Mouse (Mus musculus): Measurements from ENCODE around the gene Lin9. TPM values are rescaled to one million over a fixed set of nuclear protein-coding genes. Genes with fewer than 3 reads are reported as not detected.

The Lin9 gene
- polyA plus RNA-seq, 1 experiment from 2014 or later = 17.7 TPM

- Histone ChIP-seq H3K9me3 (replicated peaks; ENCODE audit: control insufficient read depth, low read length) (no peaks in the 10 kb centered on the region), H3K4me3 (ENCODE audit: low read depth, low read length) (no peak overlapping the region), H3K36me3 (ENCODE audit: control insufficient read depth, insufficient read depth, low read length) (peaks cover 42% of the 10 kb centered on the region), H3K9ac (ENCODE audit: low read length) (no peak overlapping the region), H3K4me2 (ENCODE audit: low read length) (no peak overlapping the region), H3K27me3 (replicated peaks; ENCODE audit: control insufficient read depth, insufficient read depth, low read length) (peaks cover 14% of the 10 kb centered on the region), H3K27ac (ENCODE audit: low read depth, low read length) (no peak overlapping the region), H3K4me1 (ENCODE audit: control insufficient read depth, insufficient read depth, low read length) (no peaks in the 10 kb centered on the region)
- DNase-seq (ENCODE audit: low spot score) = no peak
- ATAC-seq = no peak
- WGBS = 91% methylated on average over 7 of the region's 7 CpGs
These were observed 50.3 kb downstream of the Lin9 start for GRCm38 (mm10) chr1:180691284-180691683.

- peak within 1 kb of the TSS; percentile 29 for H3K4me3 ChIP-seq (ENCODE audit: low read depth, low read length)
- H3K9me3 ChIP-seq (replicated peaks; ENCODE audit: control insufficient read depth, low read length) = no peaks in the 10 kb centered on the region
- no peak within 1 kb of the TSS for H3K27ac ChIP-seq (ENCODE audit: low read depth, low read length)
- H3K4me1 ChIP-seq (ENCODE audit: control insufficient read depth, insufficient read depth, low read length) = no peaks in the 10 kb centered on the region
- peak; percentile 37 for DNase-seq (ENCODE audit: low spot score)
- H3K36me3 ChIP-seq (ENCODE audit: control insufficient read depth, insufficient read depth, low read length) = peaks cover 6% of the 10 kb centered on the region
- peak within 1 kb of the TSS; percentile 52 for H3K4me2 ChIP-seq (ENCODE audit: low read length)
- peaks cover 35% of the 10 kb centered on the region for H3K27me3 ChIP-seq (replicated peaks; ENCODE audit: control insufficient read depth, insufficient read depth, low read length)
- ATAC-seq = peak; percentile 46; the same call in 1 of the 2 replicates
- WGBS = 1% methylated on average over 68 of the region's 79 CpGs
- peak within 1 kb of the TSS; percentile 35 for H3K9ac ChIP-seq (ENCODE audit: low read length)
These were observed 55.8 kb downstream of the Lin9 start, which contains the start of gene Mixl1 for GRCm38 (mm10) chr1:180696626-180697352. Gene Mixl1 (minus strand): TSS chr1:180697034.

DNA sequence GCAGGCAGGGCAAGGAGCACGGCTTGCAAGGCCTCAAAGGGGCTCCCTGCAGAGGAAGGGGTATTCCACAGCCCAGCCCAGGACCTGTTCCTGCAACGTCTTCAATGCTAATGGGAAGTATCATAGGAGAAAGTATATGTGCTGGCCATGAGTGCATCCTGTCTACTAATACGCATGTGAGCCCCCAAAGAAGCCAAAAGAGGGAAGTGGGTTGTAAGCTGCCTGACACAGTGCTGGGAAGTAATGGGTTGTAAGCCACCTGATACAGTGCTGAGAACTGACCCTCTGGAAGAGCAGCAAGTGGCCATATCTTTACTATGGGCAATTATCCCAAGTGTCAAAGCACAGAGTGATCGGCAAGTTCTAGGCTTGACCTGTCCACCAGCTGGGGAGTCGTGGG, 57.1 kb downstream of the Lin9 start:
- Histone ChIP-seq H3K27ac (ENCODE audit: low read depth, low read length) (no peak overlapping the region), H3K9ac (ENCODE audit: low read length) (no peak overlapping the region), H3K4me3 (ENCODE audit: low read depth, low read length) (no peak overlapping the region), H3K9me3 (replicated peaks; ENCODE audit: control insufficient read depth, low read length) (no peaks in the 10 kb centered on the region), H3K27me3 (replicated peaks; ENCODE audit: control insufficient read depth, insufficient read depth, low read length) (peaks cover 35% of the 10 kb centered on the region), H3K36me3 (ENCODE audit: control insufficient read depth, insufficient read depth, low read length) (no peaks in the 10 kb centered on the region), H3K4me2 (ENCODE audit: low read length) (no peak overlapping the region), H3K4me1 (ENCODE audit: control insufficient read depth, insufficient read depth, low read length) (no peaks in the 10 kb centered on the region)
- no peak for ATAC-seq
- 61% methylated on average over 5 of the region's 5 CpGs for WGBS
- no peak for DNase-seq (ENCODE audit: low spot score)

DNA sequence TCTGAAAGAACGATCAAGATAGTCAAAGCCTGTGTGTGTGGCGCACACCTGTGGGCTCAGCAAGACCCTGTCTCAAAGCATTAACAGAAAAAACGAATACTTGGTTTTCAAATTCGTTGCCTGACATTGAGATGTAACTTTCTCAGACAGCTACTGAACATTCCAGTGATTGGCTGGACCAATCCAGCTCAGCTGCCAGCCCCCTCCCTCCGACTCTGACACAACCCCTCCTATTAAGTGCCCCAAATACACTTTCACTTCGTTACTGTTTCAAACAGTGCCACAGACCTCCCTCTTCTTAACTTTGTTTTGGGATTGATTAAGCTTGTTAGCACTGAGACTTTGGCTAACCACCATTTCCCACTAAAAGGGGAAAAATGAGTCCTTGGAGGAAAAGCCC, 62.5 kb downstream of the Lin9 start:
- H3K4me1 ChIP-seq (ENCODE audit: control insufficient read depth, insufficient read depth, low read length) = no peaks in the 10 kb centered on the region
- H3K9ac ChIP-seq (ENCODE audit: low read length) = no peak overlapping the region
- ATAC-seq (no peak), DNase-seq (ENCODE audit: low spot score) (no peak)
- no peak overlapping the region for H3K27ac ChIP-seq (ENCODE audit: low read depth, low read length)
- WGBS = 47% methylated on average over 6 of the region's 6 CpGs
- H3K4me3 ChIP-seq (ENCODE audit: low read depth, low read length) = no peak overlapping the region
- H3K27me3 ChIP-seq (replicated peaks; ENCODE audit: control insufficient read depth, insufficient read depth, low read length) = no peaks in the 10 kb centered on the region
- no peak overlapping the region for H3K4me2 ChIP-seq (ENCODE audit: low read length)
- no peaks in the 10 kb centered on the region for H3K9me3 ChIP-seq (replicated peaks; ENCODE audit: control insufficient read depth, low read length)
- no peaks in the 10 kb centered on the region for H3K36me3 ChIP-seq (ENCODE audit: control insufficient read depth, insufficient read depth, low read length)

GRCm38 (mm10) chr1:180707368-180707767, 66.4 kb downstream of the Lin9 start:
- no peak for DNase-seq (ENCODE audit: low spot score)
- H3K9ac ChIP-seq (ENCODE audit: low read length) = no peak overlapping the region
- H3K4me1 ChIP-seq (ENCODE audit: control insufficient read depth, insufficient read depth, low read length) = no peaks in the 10 kb centered on the region
- no peaks in the 10 kb centered on the region for H3K27me3 ChIP-seq (replicated peaks; ENCODE audit: control insufficient read depth, insufficient read depth, low read length)
- no peaks in the 10 kb centered on the region for H3K36me3 ChIP-seq (ENCODE audit: control insufficient read depth, insufficient read depth, low read length)
- H3K4me2 ChIP-seq (ENCODE audit: low read length) = no peak overlapping the region
- H3K4me3 ChIP-seq (ENCODE audit: low read depth, low read length) = no peak overlapping the region
- ATAC-seq = no peak
- WGBS = 66% methylated on average over 3 of the region's 3 CpGs
- no peak overlapping the region for H3K27ac ChIP-seq (ENCODE audit: low read depth, low read length)
- H3K9me3 ChIP-seq (replicated peaks; ENCODE audit: control insufficient read depth, low read length) = no peaks in the 10 kb centered on the region

DNA sequence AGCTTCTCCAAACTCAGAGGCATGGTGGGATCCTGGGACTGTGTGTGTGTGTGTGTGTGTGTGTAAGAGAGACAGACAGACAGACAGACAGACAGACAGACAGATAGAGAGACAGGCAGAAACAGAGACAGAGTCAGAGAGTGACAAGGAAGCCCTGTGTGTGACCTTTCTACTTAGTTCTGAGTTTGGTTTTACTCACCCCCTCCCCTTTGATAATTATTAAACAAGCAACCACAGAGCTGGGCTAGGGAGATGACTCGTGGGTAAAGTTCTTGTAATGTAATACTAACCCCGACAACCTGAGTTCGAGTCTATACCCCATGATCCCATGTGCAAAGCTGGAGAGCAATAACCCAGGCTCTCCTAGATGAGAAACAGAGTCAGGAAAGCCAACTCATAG, 66.9 kb downstream of the Lin9 start:
- ATAC-seq = no peak

DNA sequence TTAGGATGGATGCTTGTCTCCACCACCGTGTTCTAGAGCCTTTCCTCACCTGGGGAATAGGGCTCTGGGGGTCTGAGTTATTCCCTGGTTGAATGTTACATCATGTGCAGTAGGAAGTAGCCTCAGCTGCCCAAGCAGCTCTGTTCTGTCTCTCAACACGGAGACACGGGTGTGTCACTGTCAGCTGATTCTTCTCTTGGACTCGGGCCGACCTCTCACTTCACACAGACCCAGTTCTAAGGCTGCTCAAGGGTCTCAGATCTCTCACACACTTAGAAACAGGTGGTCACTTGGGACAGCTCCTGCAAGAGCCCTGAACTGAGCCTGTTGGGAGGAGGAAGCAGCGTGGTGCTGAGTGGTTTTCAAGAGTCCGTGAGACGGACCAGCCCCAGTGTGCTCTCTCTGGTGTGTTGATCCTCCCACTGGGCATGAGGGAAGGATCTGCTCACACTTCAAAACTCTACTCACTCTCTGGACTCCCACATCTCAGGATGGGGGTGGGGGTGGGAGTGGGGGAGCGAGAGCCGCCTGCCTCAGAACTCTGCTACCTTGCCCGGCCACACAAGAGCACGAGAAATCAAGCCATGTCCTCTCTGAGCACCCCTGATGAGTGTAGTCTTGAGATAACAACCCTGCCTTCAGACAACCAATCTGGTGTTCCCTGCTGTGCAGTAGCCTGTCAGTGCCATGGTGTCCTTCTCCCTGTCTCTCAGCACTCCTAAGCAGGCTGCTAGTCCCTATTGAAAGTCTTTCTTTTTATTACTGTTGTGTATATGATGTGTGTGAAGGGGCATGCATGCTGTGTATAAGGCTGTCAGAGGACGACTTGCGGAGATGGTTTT, 68.2 kb downstream of the Lin9 start:
- Histone ChIP-seq H3K27me3 (replicated peaks; ENCODE audit: control insufficient read depth, insufficient read depth, low read length) (no peaks in the 10 kb centered on the region), H3K27ac (ENCODE audit: low read depth, low read length) (no peak overlapping the region), H3K4me1 (ENCODE audit: control insufficient read depth, insufficient read depth, low read length) (no peaks in the 10 kb centered on the region), H3K4me2 (ENCODE audit: low read length) (no peak overlapping the region), H3K4me3 (ENCODE audit: low read depth, low read length) (no peak overlapping the region), H3K9ac (ENCODE audit: low read length) (no peak overlapping the region), H3K36me3 (ENCODE audit: control insufficient read depth, insufficient read depth, low read length) (no peaks in the 10 kb centered on the region), H3K9me3 (replicated peaks; ENCODE audit: control insufficient read depth, low read length) (no peaks in the 10 kb centered on the region)
- WGBS = 81% methylated on average over 14 of the region's 14 CpGs
- no peak for ATAC-seq
- no peak for DNase-seq (ENCODE audit: low spot score)

More for the DNA sequence above, 66.9 kb downstream of the Lin9 start:
- Histone ChIP-seq H3K4me3 (ENCODE audit: low read depth, low read length) (no peak overlapping the region), H3K9me3 (replicated peaks; ENCODE audit: control insufficient read depth, low read length) (no peaks in the 10 kb centered on the region), H3K4me1 (ENCODE audit: control insufficient read depth, insufficient read depth, low read length) (no peaks in the 10 kb centered on the region), H3K27ac (ENCODE audit: low read depth, low read length) (no peak overlapping the region), H3K36me3 (ENCODE audit: control insufficient read depth, insufficient read depth, low read length) (no peaks in the 10 kb centered on the region), H3K27me3 (replicated peaks; ENCODE audit: control insufficient read depth, insufficient read depth, low read length) (no peaks in the 10 kb centered on the region), H3K4me2 (ENCODE audit: low read length) (no peak overlapping the region), H3K9ac (ENCODE audit: low read length) (no peak overlapping the region)
- DNase-seq (ENCODE audit: low spot score) = no peak
- WGBS = 88% methylated on average over 3 of the region's 3 CpGs

GRCm38 (mm10) chr1:180718756-180719155, 77.8 kb downstream of the Lin9 start:
- no peak overlapping the region for H3K27ac ChIP-seq (ENCODE audit: low read depth, low read length)
- no peaks in the 10 kb centered on the region for H3K36me3 ChIP-seq (ENCODE audit: control insufficient read depth, insufficient read depth, low read length)
- H3K9me3 ChIP-seq (replicated peaks; ENCODE audit: control insufficient read depth, low read length) = no peaks in the 10 kb centered on the region
- 82% methylated on average over 5 of the region's 5 CpGs for WGBS
- H3K4me2 ChIP-seq (ENCODE audit: low read length) = no peak overlapping the region
- ATAC-seq = no peak
- no peaks in the 10 kb centered on the region for H3K4me1 ChIP-seq (ENCODE audit: control insufficient read depth, insufficient read depth, low read length)
- no peak overlapping the region for H3K4me3 ChIP-seq (ENCODE audit: low read depth, low read length)
- DNase-seq (ENCODE audit: low spot score) = no peak
- no peak overlapping the region for H3K9ac ChIP-seq (ENCODE audit: low read length)
- no peaks in the 10 kb centered on the region for H3K27me3 ChIP-seq (replicated peaks; ENCODE audit: control insufficient read depth, insufficient read depth, low read length)

GRCm38 (mm10) chr1:180719483-180719882, 78.5 kb downstream of the Lin9 start:
- no peak overlapping the region for H3K27ac ChIP-seq (ENCODE audit: low read depth, low read length)
- ATAC-seq (no peak), DNase-seq (ENCODE audit: low spot score) (no peak)
- H3K9ac ChIP-seq (ENCODE audit: low read length) = no peak overlapping the region
- 80% methylated on average over 6 of the region's 6 CpGs for WGBS
- H3K4me1 ChIP-seq (ENCODE audit: control insufficient read depth, insufficient read depth, low read length) = no peaks in the 10 kb centered on the region
- no peaks in the 10 kb centered on the region for H3K27me3 ChIP-seq (replicated peaks; ENCODE audit: control insufficient read depth, insufficient read depth, low read length)
- H3K4me3 ChIP-seq (ENCODE audit: low read depth, low read length) = no peak overlapping the region
- no peaks in the 10 kb centered on the region for H3K36me3 ChIP-seq (ENCODE audit: control insufficient read depth, insufficient read depth, low read length)
- H3K4me2 ChIP-seq (ENCODE audit: low read length) = no peak overlapping the region
- H3K9me3 ChIP-seq (replicated peaks; ENCODE audit: control insufficient read depth, low read length) = no peaks in the 10 kb centered on the region

All from forebrain, embryonic 14.5 days (tissue).